Mouse (Mus musculus): ENCODE data around the gene Lrrc4c.
A peak's percentile ranks its signal among the peaks of the same experiment; 100 is the strongest.

Gene Lrrc4c

DNA sequence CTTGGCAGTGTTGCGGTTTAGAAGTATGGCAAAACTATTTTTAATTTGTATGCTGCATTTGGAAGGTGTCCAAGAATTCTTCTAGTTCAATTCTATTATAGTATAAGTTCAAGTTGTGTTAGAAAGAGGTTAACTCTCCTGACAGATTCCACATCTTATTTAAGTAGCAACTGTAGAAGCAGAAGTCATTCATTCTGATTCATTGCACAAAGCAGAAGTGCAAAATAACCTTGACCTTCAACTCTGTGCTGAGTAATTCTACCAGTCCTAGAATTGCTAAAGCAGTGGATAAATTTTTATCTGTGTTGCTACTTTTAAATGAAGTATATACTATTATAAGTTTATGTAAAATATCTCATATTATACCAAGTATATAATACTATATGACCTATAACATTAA lies 916.1 kb downstream of the Lrrc4c start:
- DNase-seq (ENCODE audit: low spot score in 2 of 2), result peak in 1 of 2 experiments; percentile 0

DNA sequence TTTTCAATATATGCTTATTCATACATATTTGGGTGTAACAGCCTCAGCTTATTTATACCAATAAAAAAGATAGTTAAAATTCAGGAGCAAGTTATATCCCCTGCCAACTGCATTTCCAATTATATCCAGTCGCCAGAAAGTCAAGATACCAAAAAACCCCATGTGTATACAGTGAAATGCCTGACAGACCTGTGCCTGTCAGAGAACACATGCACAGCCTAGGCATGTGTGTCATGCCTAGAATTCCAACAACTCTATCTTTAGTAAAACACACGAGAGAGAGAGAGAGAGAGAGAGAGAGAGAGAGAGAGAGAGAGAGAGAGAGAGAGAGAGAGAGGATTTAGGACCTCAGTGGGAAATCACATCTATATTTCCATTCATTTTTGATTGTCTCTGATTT lies 956.7 kb downstream of the Lrrc4c start:
- no peak for DNase-seq (ENCODE audit: low spot score in 2 of 2)

DNA sequence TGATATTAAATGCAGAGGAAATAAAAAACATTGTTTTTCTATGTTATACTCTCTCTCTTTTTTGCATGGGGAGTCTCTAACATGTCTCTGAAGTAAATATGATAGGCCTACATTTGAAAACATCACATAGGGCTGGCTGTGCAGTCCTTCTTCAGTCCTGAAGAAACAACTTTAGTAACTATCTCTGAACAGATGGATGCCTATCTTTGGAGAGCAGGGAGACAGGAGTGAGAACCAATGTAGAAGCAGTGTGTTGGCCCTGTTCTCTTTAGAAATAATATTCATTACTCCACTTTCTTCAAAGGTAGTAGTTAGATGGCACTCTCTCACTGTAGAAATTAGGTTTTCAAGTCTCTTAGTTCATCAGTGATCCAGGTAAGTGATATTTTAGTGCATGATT lies 967.0 kb downstream of the Lrrc4c start:
- DNase-seq (ENCODE audit: low spot score in 2 of 2), result no peak

DNA sequence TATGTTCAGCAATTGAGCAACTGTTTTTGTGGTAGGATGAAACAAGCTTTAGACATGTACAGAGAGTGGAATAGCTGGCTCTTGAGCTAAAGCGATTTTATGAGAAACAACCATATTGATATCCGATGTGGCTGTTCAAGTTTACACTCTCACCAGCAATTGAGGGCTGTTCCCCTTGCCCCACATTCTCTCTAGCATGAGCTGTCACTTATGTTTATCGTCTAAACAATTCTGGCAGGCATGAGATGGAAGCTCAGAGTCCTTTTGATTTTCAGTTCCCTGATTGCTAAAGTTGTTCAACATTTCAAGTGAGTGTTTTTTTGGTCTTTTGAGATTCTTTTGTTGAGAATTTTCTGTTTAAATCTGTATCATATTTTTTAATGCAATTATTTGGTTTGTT lies 976.2 kb downstream of the Lrrc4c start:
- DNase-seq (ENCODE audit: low spot score in 2 of 2), result no peak

DNA sequence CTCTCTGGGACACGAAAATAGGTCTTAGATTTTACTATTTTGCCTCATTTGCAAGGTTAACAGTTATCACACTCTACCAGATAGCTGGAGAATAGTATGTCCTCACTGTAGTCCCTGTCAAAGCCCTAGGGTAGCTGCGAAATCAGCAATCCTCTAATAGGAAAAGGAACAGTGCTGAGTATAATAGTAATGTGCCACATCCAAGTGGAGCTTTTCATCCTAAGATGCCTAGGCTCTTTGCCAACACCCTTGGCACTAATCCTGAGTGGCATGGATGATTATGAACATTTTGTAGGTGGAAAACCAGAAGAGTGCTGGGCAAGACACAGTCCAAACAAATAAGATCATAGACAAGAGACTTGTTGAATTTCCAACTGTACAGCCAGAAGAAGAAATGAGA lies 981.7 kb downstream of the Lrrc4c start:
- DNase-seq (ENCODE audit: low spot score in 2 of 2), result no peak

DNA sequence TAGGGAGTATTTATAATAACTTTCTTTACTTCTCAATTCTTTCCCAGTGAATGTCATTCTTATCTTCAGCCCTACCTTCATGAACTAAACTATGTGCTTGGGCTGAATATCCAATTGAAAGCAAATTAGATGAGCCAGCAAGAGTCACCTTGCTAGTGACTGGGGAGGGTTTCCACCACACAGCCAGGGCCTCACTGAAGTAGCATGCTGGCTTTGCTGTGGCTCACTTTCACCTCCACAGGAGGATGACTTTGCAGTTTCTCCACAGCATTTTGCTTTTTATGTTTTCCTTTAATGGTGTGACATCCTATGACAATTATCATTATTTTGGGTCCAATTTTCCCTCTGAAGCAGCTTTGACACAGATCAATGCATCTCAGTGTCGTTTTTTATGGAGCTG lies 1000.0 kb downstream of the Lrrc4c start:
- no peak for DNase-seq (ENCODE audit: low spot score in 2 of 2)

DNA sequence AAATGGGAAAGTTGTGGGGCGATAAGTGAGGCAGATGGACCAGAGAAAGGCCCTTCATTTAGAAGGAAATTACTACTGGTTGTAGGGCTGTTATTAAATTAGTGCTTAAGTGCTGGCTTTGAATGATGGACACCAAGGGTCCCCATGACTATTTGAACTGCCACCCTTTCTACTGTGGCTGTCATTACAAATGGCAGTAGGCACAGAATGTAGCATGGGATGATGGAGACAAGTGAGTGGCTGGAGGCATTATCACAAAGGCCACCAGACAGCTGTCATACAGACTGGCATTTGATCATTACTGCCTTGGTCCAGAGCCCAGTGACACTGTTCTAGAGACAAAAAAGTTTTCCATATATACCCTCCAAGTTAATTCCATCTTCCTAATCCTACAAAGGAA lies 1000.6 kb downstream of the Lrrc4c start:
- no peak for DNase-seq (ENCODE audit: low spot score in 2 of 2)

DNA sequence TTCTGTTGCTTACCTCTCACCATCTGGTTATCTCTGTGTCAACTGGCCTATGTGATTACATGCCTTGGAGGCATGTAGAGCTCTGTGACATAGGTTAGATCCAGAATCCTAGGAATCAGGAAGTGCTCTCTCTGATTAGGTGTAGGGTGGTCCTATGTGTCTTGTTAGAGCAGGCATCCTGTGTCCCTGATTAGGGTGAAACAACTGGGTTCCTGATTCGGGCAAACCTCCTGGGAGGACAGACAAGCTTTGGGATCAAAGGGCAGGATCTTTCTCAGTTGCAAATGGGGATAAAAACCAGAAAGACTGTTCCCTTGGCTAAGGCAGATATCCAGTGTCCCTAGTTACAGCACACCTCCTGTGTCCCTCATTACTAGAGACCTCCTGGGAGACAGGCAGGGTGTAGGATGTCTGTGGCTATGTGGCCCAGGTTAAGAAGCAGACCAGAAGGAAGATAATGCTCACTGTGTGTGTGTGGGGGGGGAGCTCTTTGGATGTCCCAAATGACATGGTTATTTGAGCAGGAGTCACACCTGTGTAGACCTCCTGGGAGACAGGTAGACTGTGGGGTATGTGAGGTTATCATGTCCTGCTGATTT lies 1014.2 kb downstream of the Lrrc4c start:
- no peak for DNase-seq (ENCODE audit: low spot score in 2 of 2)

DNA sequence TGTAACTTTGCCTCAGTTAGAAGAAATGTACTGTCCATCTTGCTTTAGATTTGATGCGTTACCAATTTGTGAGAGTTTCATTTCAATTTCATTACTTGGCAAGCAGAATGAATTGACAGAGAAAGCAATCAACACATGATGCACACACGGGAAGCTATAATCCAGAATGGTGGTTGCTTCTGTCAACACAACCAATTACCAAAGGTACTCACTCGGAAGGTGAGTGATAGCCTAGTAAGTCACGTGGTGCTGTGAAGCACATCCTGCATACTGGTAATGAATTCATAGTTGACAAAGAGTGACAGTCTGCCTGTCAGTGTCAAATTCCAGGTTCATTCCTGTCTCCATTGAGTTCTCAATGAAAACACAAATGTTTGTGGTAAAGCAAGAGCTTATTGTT lies 1021.7 kb downstream of the Lrrc4c start:
- DNase-seq (ENCODE audit: low spot score in 2 of 2), result no peak

DNA sequence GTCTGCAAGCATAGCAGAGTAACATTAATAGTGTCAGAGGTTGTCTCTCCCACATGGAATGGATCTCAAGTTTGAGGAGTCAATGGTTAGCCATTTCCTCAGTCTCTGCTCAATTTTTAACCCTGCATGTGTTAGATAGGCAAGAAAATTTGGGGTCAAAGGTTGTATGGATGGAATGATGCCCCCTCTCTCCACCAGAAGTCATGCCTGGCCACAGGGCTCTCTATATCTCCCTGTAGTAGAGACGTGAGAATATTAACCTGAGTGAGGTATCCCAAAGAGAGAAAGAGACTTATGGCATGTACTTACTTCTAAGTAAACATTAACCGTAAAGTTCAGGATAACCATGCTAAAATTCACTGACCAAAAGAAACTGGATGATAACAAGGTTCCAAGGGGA lies 1043.3 kb downstream of the Lrrc4c start:
- DNase-seq (ENCODE audit: low spot score in 2 of 2), result no peak

DNA sequence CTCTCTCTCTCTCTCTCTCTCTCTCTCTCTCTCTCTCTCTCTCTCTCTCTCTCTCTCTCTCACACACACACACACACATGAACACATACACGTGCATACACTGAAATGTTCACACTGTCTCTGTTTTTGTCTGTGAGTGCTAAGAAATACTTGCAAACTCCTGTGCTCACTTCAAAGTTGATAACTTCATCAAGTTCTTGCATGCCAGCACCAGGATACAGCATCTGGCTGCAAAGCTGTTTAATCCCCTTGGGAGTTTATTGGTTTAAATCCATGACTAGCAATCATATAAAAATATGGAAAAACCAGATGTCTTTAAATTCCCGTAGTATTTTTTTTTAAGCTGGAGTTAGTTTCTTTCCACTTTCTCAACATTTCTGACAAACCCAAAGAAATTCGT lies 1052.0 kb downstream of the Lrrc4c start:
- no peak for DNase-seq (ENCODE audit: low spot score in 2 of 2)

DNA sequence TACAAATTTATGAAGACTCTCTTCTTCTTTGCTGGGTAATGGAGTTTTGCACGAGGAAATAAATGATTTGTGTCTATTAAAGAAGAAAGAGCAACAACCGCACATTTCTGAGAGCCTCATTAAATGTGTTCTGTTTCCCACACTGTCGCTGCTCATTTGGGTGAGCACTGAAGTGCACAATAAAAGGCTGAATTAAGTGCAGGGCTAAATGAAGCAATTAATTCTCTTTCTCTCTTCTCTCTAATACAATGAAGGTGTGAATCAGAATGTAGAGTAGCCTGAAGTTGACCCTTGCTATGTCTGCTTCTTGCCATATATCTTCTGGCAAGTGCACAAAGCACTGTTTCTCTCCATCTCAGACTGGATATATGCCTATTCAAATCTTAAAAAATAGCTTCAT lies 1073.5 kb downstream of the Lrrc4c start:
- no peak for DNase-seq (ENCODE audit: low spot score in 2 of 2)

DNA sequence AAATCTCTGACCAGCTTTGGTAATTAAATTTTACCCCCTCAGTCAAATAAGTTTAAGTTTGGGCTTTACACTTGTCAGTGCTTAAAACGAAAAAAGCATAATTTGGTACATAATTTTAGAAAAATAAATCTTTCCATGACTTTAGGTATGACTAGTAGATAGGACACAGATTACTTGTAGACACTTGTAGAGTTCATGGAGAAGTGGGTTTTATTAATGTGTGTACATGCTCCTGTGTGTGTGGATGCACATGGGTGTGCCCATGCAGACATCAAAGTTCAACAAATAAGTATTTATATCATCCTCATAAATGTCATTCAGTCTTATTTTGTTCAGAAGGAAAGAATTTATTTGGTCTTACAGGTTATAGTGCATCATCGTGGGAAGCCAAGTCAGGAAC lies 1073.9 kb downstream of the Lrrc4c start:
- DNase-seq (ENCODE audit: low spot score in 2 of 2), result no peak

DNA sequence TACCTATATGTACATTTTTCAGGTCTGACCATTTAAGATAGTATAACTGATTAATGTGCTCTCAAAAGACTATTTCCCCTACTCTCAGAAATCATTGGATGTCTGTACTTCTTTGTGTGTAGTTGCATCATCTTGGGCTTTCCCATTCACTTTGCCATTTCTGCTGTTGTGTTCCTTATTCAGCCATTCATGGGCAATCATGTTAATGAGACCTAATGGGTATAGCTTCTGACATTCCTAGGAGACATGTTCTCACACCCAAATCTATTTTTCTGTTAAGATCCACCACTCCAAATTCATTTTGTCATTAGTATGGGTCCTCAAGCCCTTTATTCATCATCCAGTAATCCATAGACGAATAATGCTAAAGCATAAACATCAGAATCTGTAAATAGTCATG lies 1095.1 kb downstream of the Lrrc4c start:
- no peak for DNase-seq (ENCODE audit: low spot score in 2 of 2)

DNA sequence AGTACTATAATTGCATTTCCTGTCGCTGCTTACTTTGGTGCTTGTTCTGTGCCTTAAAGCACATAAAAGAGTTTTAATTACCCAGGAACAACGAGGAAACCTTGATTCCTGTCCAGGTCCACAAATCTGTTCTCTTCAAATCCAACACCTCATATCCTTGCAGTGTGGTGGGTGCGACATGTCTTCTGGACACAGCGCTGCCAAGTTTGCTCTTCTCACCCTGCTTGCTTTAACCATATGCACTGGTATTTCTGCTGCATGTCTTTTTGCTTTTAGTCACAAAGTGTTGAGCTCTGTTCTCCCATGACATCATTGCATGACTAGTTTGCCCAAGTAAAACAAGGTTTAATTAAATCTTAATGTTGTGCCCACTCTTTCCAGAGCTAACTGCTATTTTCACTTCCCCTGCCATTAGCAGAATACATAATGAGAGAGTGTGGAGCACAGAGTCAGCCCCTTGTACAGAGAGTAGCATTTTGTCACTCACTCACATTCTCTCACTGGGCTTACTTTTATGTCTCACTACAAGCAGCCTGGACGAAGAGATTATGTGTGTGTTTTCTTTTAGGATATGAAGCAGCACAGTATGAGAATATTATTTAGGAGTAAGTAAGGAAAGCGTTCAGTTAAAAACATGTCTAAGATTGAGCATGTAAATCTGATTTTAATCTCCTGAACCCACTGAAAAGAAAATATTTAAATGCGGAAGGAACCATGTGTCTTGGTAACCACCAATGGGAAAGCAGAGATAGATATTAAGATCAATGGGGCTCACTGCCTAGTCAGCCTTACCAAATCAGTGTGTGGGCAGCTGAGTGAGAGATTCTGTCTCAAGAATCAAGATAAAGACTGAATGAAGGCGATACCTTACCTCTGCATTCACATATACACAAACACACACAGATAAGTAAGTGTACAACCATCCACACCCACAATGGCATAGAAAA lies 1096.7 kb downstream of the Lrrc4c start:
- DNase-seq (ENCODE audit: low spot score in 2 of 2), result no peak

DNA sequence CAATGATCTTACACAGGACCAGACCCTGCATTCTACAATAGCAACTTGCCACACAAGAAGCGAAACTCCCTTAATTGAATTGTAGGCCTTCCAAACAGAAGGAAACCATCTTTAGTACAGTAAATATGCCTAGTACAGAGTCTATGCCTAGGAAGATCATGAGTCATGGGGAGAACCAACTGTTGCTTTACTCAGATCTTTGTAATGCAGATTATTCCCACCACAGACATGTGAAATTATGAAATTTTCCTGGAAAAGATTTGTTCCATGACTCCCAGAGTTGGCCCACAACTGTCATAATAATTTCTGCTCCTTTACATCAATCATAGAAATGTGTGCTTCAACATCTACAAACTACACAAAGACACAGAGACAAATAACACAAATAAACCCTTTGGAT lies 1116.2 kb downstream of the Lrrc4c start:
- DNase-seq (ENCODE audit: low spot score in 2 of 2), result no peak

DNA sequence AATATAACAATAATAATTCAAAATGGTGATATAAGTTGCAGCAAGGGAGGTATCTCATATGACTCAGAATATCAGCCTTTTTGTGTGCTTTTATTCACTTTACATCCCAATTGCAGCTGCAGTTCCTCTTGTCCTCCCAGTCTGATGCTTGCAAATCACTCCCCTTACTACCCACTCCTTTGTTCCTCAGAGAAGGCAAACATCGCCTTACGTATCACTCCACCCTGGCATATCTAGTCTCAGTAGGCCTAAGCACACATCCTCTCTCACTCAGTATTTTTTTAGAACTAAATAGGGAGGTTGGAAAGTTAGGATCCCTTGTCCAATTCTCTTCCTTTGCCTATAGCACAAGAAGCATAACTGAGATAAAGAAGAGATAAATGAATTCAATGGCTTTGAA lies 1117.6 kb downstream of the Lrrc4c start:
- no peak for DNase-seq (ENCODE audit: low spot score in 2 of 2)

DNA sequence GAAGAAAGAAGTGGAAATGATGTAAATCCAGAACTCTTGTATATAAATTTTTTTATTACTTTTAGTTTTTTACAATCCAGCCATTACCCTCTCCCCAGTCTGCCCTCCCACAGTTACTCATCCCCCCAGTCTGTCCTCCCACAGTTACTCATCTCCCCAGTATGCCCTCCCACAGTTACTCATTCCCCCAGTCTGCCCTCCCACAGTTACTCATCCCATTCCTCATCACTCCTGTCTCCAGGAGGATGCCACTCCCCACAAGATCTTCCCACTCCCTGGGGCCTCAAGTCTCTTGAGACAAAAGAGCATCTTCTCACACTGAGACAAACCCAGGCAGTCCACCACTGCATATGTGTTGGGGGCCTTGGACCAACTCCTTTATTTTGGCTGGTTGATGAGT lies 1119.8 kb downstream of the Lrrc4c start:
- DNase-seq (ENCODE audit: low spot score in 2 of 2), result no peak

DNA sequence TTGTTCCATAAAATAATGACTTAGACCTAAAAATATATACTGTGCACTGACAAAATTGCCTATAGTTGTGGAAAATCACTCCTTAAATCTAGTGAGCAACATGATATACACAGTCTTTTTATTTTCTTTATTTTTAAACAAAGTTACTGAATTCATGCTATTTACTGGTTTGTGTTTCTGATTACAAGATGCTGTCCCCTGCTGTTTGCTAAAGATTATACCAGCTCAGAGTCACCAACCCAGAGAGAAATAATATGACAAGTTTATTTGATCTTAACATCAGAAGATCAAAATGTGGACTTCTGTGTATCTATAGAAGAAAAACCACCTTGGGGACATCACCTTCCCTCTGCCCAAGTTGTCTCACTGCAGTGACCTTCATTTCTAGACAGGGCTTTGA lies 1145.6 kb downstream of the Lrrc4c start:
- DNase-seq (ENCODE audit: low spot score in 2 of 2), result no peak

DNA sequence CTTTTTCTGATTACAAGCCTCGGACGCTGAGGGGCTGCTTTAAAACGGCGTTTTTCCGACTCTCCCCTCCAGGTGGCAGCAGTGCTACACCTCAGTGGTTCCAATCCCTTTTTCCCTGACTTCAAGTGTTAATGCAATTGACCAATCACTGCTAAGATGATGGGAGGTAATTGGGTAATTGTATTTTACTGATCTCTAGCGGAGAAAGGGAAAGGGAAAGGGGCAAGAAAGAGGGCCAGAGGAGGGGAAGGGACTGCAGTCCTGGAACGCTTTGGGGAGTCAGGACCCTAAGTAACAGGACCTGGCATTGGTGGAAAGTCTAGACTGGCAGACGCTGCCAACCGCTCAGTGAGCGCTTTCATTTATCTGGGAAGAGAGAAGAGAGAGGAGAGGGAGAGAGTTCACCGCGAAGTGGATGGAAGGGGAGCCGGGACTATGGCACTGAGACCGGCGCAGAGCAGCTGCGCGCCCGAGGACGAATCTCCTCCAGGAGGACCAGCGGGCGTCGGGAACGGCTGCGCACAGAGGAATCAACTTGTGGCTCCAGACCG lies 1148.3 kb downstream of the Lrrc4c start:
- peak; percentile 52 to 61 for DNase-seq (ENCODE audit: low spot score in 2 of 2)

DNA sequence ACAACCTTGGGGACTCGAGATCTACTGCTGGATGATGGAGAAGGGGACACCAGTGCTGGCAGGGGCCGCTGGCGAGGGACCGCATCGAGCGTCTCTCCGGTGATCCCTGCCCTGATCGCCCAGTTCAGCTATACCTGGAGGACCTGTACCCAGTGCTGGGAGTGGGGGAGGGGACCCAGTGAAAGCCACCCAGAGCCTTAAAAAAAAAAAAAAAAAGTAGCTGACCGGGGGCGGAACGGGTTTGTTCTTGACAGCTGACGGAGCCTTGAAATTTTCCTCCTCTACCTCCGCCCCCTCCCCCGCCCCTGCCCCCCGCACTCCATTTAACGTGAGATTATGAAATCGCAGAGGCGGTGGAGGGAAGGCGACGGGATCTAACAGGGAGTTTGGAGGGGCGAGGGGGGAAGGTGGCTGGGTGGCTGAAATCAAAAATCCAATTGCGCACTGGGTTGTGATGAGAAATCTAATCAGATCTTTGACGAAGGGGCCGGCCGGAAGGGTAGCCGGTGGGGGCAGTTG lies 1149.1 kb downstream of the Lrrc4c start:
- no peak for DNase-seq (ENCODE audit: low spot score in 2 of 2)

DNA sequence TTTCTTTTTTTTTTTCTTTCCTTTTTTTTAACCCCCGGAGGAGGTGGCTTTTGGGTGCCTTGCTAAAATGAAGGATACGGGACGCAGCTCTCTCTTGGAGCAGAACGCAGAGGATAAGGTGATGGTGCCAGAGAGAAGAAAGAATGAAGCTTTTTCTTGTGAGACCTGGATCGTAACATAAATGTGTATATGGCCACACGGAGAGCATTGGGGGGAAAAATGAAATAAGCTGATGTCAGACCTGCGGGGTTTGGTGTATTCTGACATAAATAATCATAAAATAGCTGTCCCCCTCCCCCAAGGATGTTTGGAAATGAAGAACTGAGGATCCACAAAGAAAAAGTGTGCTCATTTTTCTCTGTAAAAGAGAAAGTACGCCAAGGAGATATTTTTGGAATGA lies 1149.7 kb downstream of the Lrrc4c start:
- DNase-seq (ENCODE audit: low spot score in 2 of 2), result no peak

DNA sequence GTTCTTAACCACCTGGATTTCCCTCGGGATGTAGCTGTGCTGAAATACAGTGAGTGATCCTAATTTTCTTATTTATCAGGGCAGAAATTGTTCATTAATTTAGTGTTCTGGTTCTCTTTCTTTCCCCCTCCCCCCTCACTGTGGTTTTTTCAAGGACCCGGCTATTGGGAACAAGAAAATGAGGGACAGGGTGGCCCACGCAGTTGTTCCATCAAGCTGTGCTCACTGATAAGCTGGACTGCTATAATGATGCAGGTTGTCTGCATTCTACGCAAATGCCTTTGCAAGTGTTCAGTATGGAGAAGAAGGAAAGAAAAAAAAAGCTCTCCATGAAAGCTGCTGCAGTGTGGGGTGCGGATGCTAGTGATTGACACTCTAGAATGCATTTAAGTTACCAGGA lies 1150.4 kb downstream of the Lrrc4c start:
- DNase-seq (ENCODE audit: low spot score in 2 of 2), result no peak
